Mouse (Mus musculus) naive thymus-derived CD4-positive, alpha-beta T cell, adult 2 months (primary cell): Measurements from ENCODE around the gene Clns1a.

ENCODE experiments used
- DNase-seq: peaks from one replicate; pipeline ENCODE4 v3.0.0-alpha.2; 2011; ENCODE audit warnings: low read depth

The Clns1a gene

DNA sequence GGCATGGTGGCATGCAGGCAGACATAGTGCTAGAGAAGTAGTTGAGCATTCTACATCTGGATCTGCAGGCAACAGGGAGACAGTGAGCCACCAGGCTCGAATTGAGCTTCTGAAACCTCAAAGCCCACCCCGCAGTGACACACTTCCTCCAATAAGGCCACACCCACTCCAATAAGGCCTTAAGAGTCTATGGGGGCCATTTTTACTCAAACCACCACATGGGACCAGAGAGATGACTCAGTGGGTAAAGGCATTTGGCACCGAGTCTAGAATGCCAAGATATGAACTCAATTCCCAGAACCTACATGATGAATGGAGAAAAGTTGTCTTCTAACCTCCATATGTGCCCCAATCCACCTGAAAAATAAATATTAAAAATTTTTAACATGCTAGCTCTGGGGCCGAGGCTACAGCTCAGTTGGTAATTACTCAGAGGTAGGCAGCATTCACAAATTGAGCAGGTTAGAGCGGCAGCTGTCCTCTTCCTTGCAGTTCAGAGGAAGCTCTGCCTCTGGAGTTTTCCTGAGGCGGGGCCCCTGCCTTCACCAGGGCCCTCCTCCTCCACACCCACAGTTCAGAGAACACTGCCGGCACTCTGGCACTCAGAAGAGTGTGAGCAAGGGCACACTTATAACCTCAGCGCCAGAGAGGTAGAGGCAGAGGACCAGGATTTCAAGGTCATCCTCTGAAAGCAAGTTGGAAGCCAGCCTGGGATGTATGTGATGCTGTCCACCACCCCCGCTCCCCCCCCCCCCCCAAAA is 70.2 kb downstream of the Clns1a start:
- DNase-seq, result no peak

GRCm38 (mm10) chr7:97767841-97768240 is 71.4 kb downstream of the Clns1a start:
- no peak for DNase-seq

- no peak for DNase-seq
These were observed 72.6 kb downstream of the Clns1a start for GRCm38 (mm10) chr7:97769020-97769419.
